Mouse (Mus musculus) embryonic fibroblast, embryonic 13.5 days (primary cell): ENCODE measurements around the gene Ccnq.

Source experiments
- CTCF ChIP-seq: IDR thresholded peaks from 2 replicates; pipeline ENCODE4 v1.5.1; 2011; ENCODE audit warnings: mild to moderate bottlenecking, control low read depth, low read length, moderate library complexity, borderline replicate concordance; ENCODE audit not compliant: insufficient read depth
- POLR2A ChIP-seq: IDR thresholded peaks from 2 replicates; pipeline ENCODE4 v1.6.1; 2011; ENCODE audit warnings: low read depth, mild to moderate bottlenecking, control low read depth, low read length, moderate library complexity

DNA sequence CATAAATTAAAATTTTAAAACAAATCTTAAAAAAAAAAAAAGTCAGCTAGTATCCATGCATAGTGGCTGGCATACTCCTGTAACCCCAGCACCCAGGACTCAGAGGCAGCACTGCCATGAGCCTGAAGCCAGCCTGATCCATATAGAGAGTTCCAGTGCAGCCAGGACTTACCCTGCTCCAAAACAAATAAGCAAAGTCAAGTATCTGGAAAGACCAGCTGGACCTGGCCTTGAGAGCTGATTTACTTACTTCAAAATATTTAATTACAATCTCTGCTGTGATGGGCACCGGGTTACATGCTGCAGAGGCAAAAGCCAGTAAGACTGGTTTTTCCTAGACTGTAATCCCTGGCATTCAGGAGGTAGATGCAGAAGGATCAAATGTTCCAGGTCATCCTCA lies 26.7 kb downstream of the Ccnq start:
- TF ChIP-seq POLR2A (no peak), CTCF (no peak)
